Mouse (Mus musculus) c-Kit-positive CD71-positive TER-119-positive erythroid progenitor cells, embryonic 14.5 days (primary cell): ENCODE data around the gene Jmjd1c.

Experiments
- DNase-seq: peaks from one replicate; pipeline ENCODE4 v3.0.0-alpha.2; 2013; ENCODE audit warnings: low spot score

The Jmjd1c gene

DNA sequence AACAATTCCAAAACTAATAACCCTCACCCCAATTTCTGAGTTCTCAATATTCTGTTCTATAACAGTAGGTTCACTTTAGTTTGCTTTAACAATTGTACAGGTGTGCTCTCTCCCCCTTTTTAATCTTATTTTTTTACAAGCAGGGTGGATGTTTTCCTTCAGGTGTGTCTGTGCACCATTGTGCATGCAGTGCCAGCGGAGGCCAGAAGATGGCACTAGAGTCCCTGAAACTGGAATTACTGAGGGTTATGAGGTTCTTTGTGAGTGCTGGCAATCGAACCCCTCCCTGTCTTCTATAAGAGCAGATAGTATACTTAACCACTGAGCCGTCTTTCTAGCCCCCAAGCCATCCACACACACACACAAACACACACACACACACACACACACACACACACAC lies 96.4 kb downstream of the Jmjd1c start:
- no peak for DNase-seq

DNA sequence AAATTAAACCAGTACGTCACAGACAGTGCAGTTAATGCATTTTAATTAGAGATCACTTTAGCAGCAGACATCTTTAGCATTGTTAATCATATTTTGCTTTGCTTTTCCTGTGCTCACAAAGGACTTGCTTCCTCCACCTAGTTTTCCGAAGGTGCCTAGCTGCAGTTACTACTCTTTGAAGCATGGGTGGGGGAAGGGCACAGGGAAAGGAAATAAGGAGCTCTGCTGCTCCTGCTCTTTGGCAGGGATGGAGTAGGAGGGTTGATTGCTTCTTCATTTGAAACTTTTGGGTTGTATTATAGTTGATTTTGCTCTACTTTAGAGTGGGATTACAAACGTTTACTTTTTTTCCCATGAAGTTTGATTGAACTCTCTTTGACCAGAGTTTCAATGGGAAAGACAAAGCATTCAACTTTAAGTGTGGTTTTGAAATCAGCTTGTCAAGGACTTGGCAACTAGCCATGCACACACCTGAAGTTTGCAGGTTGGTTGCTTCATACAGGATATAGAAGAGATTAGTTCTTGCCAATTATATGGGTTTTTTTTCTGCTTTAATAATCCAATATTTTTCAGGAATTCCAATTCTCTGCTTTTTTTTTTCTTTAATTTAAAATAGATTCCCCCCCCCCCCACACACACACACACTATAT lies 97.2 kb downstream of the Jmjd1c start:
- no peak for DNase-seq

DNA sequence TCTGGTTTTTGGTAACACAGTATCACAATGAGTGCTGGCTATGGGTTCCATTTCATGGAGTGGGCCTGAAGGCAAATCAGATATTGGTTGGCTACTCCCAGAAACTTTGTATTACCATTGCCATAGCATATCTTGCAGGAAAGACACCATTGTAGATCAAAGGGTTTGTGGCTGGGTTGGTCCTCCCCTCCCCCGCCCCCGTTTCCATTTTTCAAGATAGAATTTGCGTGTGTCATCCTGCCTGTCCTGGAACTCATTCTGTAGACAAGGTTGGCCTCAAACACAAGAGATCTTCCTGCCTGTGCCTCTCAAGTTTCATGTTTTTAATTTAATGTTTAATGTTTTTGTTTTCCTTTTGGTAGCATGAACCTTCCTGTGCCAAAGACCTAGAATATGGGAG lies 98.1 kb downstream of the Jmjd1c start:
- DNase-seq = no peak

DNA sequence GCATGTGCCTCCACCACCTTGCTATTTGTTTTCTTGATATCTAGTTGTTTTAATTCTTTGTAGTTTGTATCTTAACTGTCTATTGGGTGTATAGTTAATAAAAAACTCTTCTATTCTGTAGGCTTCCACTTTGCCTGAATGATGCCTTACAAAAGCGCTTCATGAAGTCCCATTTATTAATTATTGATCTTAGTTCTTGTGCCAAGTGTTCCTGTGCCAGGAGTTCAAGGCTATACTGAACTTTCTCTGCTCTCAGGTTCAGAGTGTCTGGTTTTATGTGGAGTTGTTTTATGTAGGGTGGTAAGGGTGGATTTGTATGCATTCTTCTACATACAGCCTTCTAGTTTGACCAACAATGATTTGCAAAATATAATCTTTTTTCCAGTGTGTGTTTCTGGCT lies 99.7 kb downstream of the Jmjd1c start:
- no peak for DNase-seq

DNA sequence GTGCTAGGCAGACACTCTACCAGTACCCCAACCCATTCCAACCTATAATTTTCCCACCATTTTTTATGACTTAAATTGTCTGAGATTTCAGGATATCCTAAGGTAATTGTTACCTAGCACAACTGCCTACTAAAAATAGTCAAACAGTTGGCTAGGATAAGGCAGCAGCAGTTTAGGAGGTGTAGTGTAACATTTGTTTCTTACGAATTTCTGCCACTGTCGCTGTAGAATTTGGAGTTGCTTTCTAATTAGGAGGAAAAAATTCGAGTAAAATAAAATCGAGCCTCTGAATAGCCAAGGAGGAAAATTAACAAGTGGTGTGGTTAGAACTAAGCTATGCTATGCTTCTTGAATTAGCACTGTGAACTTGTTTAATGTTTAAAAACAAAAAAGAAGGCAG lies 101.3 kb downstream of the Jmjd1c start:
- DNase-seq = no peak

DNA sequence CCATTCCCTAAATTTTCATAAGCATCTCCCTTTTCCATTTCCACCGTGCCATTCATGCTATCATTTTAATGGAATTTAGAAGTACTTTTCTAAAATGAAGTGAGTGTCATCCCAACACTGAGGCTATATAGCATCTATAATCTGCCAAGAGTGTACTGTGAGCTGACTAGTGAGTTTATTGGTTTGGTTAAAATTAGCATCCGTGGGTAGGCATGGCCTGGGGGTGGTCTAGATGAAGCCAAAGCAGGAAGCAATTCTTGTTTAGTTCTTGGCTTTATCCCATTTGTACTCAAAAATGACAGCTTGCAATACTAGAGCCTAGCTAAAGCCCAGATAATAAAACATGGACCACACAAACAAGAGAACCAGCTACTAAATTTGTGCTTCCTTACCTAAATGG lies 101.9 kb downstream of the Jmjd1c start:
- no peak for DNase-seq

DNA sequence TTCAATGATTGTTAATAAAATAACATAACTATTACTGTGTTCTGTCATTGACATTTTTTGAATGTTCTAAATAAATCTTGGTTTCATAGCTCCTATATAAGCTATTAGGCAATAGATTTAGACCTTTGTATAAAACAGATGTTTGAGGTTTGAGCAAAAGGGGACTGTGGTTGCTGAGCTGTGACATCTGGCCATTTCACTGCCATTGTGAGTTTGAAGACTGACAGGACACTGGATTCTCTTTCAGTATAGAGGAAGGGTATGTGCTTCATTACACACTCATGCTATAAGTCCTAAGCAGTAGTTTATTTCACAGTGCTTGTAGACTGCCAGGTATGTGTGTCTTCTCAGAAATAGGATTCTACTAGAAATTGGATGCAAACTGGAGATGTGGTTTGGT lies 105.8 kb downstream of the Jmjd1c start:
- DNase-seq = no peak

DNA sequence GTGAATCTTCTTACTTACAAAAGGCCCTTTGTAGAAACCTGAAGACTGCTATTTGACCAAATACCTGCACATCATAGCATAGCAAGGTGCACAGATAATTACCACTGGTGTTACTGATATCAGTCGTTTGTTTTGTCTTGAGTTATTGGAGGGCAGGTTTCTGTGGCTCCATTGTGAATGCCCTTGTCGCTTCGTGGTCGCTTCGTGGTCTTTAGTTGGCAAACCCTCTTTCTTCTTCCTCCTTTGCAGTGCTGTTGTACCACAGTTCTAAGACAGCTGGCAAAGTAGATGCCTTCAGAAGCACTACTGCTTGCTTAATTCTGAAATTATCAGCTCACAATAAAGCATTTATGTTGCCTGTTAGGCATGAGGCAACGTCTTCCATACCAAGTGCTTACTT lies 106.5 kb downstream of the Jmjd1c start:
- DNase-seq = no peak

DNA sequence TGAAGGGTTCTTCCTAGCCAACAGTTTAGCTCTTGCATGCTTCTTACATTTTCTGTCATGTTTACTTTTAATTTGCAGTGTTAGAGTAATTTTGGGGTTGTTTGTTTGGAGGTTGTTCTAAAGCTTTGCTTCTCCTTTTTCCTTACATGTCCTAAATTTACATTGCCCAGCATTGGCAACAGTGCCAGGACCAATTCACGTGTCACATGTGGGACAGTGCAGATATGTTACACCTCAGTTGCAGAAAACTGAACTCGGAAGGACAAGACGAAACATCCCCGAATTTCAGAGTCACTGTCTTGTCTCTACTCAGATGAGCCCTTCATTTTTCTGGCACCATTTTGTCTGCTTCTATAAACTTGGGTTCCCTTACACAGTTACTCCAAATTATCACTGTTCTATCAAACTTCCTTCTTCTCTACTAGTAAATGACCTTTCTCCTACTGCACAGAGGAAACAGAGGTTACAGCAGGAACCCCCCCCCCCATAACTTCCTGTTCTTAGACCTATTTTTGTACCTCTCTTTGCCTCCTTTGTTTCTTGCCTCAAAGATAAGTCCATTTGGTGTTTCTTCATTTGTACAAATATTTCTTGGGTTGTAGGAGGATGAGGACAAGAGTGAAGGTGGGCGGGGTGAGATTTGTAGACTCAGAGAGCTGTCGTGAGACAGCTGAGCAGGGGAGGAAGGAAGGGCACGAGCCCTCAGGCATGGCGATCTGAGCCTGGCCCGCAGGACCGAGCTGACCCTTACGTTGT lies 108.9 kb downstream of the Jmjd1c start:
- DNase-seq = no peak

DNA sequence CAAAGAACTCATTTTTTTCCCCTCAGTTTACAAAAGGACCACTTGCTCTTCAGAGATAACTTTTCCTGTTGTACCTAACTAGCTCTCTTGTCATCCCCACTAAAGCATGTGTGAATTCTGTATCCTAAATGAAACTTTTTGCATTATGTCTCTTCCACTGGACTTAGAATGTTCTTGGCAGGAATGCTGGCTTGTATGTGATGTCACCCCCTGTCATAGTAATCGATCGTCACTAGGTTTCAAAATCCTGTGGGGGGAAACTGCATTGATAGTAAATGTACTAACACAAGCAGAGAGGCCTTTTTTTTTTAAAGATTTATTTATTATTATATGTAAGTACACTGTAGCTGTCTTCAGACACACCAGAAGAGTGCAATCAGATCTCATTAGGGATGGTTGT lies 112.0 kb downstream of the Jmjd1c start:
- no peak for DNase-seq

DNA sequence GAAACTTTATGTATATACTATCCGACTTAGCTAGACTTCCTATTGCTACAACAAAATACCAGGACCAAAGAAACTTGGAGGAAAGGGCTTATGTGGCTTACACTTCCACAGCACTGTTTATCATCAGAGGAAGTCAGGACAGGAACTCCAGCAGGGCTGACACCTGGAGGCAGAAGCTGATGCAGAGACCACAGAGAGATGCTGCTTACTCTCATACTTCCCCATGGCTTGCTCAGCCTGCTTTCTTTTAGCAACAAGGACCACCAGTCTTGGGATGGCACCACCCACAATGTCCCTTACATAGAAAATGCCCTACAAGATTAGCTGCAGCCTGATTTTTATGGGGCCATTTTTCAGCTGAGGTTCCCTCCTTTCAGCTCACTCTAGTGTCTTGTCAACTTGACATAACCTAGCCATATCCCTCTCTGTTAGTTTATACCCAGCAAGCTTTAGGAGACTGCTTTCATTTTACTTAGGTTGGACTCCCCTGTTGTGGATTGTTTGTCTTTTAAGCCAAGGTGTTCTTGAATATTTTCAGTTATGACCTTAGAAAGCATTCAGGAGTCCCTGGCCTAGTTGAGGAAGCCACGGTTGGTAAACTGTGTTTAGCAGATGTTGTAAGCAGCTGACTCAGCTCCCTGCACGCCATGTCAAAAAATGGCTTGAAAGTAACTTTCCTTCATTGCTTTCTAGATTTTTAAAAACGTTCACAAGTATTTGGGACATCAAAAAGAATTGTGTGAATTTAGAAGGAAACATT lies 114.2 kb downstream of the Jmjd1c start:
- no peak for DNase-seq

DNA sequence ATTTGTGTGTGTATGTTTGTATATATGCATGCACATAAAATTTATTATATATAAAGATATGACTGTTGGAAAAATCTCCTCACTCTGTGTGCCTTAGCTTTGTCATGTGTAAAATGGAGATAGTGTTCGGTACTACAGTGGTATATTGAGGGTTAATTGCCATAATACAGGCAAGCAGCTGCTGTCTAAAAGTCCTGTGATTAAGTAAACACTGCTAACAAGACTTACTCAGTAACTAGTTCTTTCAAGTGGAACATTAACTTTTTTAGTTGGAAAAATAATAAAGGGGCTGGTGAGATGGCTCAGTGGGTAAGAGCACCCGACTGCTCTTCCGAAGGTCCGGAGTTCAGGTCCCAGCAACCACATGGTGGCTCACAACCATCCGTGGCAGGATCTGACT lies 116.1 kb downstream of the Jmjd1c start:
- no peak for DNase-seq

DNA sequence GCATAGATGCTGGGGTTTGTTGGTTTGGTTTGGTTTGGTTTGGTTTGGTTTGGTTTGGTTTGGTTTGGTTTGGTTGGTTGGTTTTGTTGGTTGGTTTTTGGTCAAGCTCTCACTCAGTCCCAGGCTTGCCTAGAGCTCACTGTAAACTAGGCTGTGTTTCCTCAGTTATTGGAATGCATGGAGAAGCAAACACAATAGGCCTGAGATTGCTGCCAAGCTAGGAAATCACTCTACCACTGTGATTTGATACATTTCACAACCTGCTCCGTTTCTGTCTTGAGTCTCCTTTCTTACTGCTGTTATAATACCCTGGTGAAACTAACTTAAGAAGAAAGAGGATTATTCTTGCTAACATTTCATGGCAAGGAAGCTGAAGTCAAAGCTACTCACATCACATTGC lies 117.8 kb downstream of the Jmjd1c start:
- no peak for DNase-seq

DNA sequence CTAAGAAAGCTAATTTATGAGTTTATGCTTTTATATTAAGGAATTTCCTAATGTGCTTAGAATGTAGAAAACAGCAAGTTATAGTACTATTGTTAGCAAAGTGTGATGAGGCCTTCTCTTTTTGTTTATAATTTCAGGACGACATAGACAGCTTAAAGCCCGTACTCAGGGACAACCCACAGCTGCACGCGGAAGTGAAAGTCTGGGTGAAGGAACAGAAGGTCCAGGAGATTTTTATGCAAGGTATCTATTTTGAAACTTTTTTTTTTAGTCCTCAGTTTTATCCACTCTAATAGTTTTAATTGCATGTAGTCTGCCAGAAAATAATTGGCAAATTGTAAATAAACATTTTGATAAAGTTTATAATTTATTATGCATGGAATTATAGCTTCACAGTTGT lies 119.2 kb downstream of the Jmjd1c start:
- DNase-seq = no peak

DNA sequence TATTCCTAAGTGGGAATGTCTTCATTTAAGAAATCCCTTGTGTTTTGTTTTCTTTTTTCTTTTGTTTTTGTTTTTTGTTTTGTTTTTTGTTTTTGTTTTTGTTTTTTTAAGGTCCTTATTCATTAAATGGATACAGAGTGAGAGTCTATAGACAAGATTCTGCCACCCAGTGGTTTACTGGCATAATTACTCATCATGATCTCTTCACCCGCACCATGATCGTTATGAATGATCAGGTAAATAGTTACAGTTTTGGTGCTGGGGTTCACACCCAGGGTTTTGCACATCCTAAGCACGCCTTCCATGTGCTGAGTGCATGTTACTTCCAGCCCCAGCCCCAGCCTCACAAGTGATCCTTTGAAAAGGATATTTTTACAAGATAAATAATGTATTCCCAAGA lies 120.9 kb downstream of the Jmjd1c start:
- DNase-seq = no peak

DNA sequence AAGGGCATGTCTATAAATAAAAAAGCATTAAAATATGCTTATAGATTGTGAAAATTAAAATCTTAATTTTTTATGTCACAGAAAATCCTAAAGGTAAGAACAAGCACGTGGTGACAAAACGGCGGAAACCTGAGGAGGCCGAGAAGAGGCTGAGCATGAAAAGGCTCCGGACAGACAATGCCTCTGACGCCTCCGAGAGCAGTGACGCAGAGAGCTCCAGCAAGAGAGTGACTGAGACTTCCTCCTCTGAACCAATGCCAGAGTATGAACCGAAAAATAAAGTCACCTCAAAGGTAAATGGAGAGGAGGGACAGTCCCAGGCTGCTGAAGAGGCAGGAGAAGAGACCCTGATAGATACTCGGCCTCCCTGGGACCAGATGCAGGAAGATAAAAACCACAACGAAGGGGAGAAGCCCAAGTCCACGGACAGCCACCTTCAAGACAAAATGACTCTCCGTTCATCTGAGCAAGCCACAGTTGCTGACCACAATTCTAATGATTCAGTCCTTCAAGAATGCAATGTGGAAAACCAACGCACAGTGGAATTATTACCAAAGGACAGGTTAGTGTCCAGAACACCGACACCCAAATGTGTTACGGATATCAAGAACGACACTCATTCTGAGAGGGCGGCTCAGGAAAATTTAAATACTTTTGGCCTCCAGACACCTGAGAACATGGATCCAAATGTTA lies 123.1 kb downstream of the Jmjd1c start:
- DNase-seq = no peak

DNA sequence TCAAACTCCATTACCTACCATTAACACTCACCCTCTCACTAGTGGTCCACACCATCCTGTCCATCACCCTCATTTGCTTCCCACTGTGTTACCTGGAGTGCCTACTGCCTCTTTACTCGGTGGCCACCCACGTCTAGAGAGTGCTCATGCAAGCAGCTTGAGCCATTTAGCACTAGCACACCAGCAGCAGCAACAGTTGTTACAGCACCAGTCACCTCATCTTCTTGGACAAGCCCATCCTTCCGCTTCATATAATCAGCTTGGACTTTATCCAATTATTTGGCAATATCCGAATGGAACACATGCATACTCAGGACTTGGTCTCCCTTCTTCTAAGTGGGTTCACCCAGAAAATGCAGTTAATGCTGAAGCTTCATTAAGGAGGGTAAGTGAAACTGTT lies 124.3 kb downstream of the Jmjd1c start:
- no peak for DNase-seq

DNA sequence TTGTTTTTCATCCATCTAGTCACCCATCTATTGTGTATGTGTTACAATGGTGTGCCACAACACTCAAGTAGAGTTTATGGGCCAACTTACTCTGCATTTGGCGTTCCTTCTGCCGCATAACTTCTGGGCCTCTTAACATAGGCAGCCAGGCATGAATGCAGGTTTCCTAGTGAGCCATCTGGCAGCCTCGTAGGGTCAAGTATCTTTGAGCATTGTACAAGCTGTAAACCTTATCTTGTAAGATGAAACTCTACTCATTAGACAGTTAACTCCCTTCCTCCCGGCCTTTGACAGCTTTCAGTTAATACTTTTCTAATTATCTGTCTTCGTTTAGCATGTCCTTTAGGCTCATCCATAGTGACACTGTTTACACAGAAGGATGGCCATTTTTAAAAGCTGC lies 125.4 kb downstream of the Jmjd1c start:
- DNase-seq = no peak

DNA sequence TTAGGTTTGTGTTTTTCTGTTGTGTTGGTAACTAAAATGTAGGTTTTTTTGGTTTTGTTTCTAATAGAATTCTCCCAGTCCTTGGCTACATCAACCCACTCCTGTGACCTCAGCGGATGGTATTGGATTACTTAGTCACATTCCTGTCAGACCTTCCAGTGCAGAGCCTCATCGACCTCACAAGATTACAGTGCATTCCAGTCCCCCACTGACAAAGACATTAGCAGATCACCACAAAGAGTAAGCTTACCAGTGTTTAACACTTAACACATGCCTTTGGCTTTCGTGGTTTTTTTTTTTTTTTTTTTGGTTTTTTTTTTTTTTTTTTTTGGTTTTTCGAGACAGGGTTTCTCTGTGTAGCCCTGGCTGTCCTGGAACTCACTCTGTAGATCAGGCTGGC lies 128.0 kb downstream of the Jmjd1c start:
- DNase-seq = no peak

DNA sequence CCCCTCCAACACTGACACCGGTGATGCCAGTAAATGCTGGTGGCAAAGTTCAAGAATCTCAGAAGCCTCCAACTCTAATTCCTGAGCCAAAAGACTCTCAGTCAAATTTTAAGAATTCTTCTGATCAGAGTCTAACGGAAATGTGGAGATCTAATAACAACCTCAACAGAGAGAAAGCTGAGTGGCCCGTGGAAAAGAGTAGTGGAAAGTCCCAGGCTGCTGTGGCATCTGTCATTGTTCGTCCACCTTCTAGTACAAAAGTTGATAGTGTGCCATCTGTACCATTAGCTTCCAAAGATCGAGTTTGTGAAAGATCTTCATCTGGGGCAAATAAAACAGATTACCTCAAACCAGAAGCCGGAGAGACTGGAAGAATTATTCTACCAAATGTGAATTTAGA lies 129.6 kb downstream of the Jmjd1c start:
- DNase-seq = no peak

DNA sequence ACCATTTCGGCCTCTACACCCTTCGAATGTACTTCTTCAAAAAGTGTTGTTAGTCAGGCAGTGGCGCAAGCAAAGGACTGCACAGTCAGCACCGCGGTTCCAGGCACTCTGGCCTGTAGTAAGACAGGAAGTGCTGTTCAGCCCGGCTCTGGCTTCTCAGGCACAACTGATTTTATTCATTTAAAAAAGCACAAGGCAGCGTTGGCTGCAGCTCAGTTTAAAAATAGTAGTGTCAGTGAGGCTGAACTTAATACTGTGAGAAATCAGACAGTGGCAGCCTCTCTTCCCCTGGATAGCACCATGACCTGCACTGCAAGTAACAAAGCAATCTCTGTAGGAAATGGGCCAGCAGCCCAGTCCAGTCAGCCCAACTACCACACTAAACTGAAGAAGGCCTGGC lies 130.2 kb downstream of the Jmjd1c start:
- no peak for DNase-seq

DNA sequence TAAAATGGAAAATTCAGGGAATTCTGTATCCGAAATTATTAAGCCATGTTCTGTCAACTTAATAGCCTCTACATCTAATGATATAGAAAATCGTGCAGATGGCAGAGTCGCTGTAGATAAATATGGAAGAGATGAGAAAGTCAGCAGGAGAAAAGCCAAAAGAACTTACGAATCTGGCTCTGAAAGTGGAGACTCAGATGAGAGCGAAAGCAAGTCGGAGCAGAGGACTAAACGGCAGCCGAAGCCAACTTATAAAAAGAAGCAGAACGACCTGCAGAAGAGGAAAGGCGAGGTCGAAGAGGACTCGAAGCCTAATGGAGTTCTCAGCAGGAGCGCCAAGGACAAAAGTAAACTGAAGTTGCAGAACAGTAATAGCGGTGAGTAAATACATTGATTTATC lies 130.6 kb downstream of the Jmjd1c start:
- no peak for DNase-seq

DNA sequence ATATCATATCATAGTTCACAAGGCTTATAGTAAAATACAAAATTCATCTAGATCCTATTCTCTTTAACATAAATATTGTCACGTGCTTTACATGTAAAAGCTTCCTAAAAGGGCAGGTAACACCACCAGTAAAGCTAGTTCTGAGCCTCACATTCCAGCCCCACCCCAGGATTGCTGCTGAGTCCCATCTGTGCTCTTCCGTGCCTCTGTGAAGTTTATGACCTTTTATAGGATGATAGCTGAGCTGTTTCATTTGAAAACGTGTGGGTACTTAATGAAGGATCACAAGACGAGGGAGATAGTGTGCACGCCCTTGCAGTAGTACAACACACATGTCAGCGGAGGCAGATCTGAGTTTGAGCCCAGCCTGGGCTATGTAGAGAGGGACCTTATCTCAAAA lies 134.5 kb downstream of the Jmjd1c start:
- DNase-seq = no peak
